Mouse (Mus musculus) MEL (cell line): Measurements from ENCODE around the gene Tchp.

ENCODE experiments used
- CHD1 ChIP-seq: IDR thresholded peaks from 2 replicates; pipeline ENCODE4 v1.6.1; 2012; ENCODE audit warnings: low read depth, mild to moderate bottlenecking, inconsistent platforms, low read length, improper control_type of control experiment
- CTCF ChIP-seq, 3 experiments: IDR thresholded peaks in 2 of 3; conservative IDR thresholded peaks in 1 of 3; 2 replicates each; pipeline ENCODE4 v1.5.1; 2011 to 2012; ENCODE audit warnings: low read length in 3 of 3, low read depth in 2 of 3, mild to moderate bottlenecking in 2 of 3, improper control_type of control experiment in 1 of 3, inconsistent platforms in 1 of 3, mixed read lengths in 1 of 3, moderate library complexity in 1 of 3; ENCODE audit not compliant: control insufficient read depth in 1 of 3, insufficient read depth in 1 of 3, poor library complexity in 1 of 3, severe bottlenecking in 1 of 3
- ELF1 ChIP-seq: IDR thresholded peaks from 2 replicates; pipeline ENCODE4 v1.6.1; 2014; ENCODE audit warnings: low read depth, mild to moderate bottlenecking, inconsistent platforms, low read length, improper control_type of control experiment, moderate library complexity
- EP300 ChIP-seq, 2 experiments: IDR thresholded peaks; 2 replicates each; pipeline ENCODE4 v1.6.1; 2011; ENCODE audit warnings: improper control_type of control experiment in 2 of 2, low read length in 2 of 2, low read depth in 1 of 2, mild to moderate bottlenecking in 1 of 2
- GABPA ChIP-seq: IDR thresholded peaks from 2 replicates; pipeline ENCODE4 v1.6.1; 2012; ENCODE audit warnings: low read depth, mild to moderate bottlenecking, inconsistent platforms, low read length, improper control_type of control experiment, moderate library complexity
- MAFK ChIP-seq: IDR thresholded peaks from 2 replicates; pipeline ENCODE4 v1.6.1; 2011; ENCODE audit warnings: low read depth, mild to moderate bottlenecking, low read length, improper control_type of control experiment, borderline replicate concordance
- MYB ChIP-seq: IDR thresholded peaks from 2 replicates; pipeline ENCODE4 v1.6.1; 2011; ENCODE audit warnings: mild to moderate bottlenecking, low read depth, low read length, improper control_type of control experiment
- POLR2A ChIP-seq, 2 experiments: IDR thresholded peaks; 2 replicates each; pipeline ENCODE4 v1.6.1; 2011 to 2012; ENCODE audit warnings: low read length in 2 of 2, mild to moderate bottlenecking in 2 of 2, control low read depth in 1 of 2, improper control_type of control experiment in 1 of 2, low read depth in 1 of 2, moderate library complexity in 1 of 2; ENCODE audit not compliant: control insufficient read depth in 1 of 2, insufficient read depth in 1 of 2, poor library complexity in 1 of 2
- RCOR1 ChIP-seq: IDR thresholded peaks from 2 replicates; pipeline ENCODE4 v1.6.1; 2012; ENCODE audit warnings: low read depth, mild to moderate bottlenecking, inconsistent platforms, low read length, improper control_type of control experiment
- SIN3A ChIP-seq: IDR thresholded peaks from 2 replicates; pipeline ENCODE4 v1.6.1; 2012; ENCODE audit warnings: low read length, improper control_type of control experiment, inconsistent platforms
- TBP ChIP-seq: IDR thresholded peaks from 2 replicates; pipeline ENCODE4 v1.8.0; 2011; ENCODE audit warnings: low read depth, low read length, improper control_type of control experiment
- USF1 ChIP-seq: IDR thresholded peaks from 2 replicates; pipeline ENCODE4 v1.6.1; 2014; ENCODE audit warnings: low read depth, mild to moderate bottlenecking, inconsistent platforms, low read length, improper control_type of control experiment, moderate library complexity
- ZC3H11A ChIP-seq: IDR thresholded peaks from 2 replicates; pipeline ENCODE4 v1.6.1; 2012; ENCODE audit warnings: low read depth, mild to moderate bottlenecking, inconsistent platforms, low read length, improper control_type of control experiment
- ZKSCAN1 ChIP-seq: IDR thresholded peaks from 2 replicates; pipeline ENCODE4 v1.6.1; 2012; ENCODE audit warnings: low read depth, mild to moderate bottlenecking, inconsistent platforms, low read length, improper control_type of control experiment, moderate library complexity

- TF ChIP-seq MYB (no peak), ZKSCAN1 (no peak), RCOR1 (no peak), USF1 (no peak), CTCF (IDR thresholded peaks at IDR 0.05 in 2 of 3, conservative IDR thresholded peaks at IDR 0.05 in 1 of 3; ENCODE audit: control insufficient read depth in 1 of 3, insufficient read depth in 1 of 3, low read depth in 2 of 3, low read length in 3 of 3, poor library complexity in 1 of 3, severe bottlenecking in 1 of 3) (no peak), CHD1 (no peak), POLR2A (IDR thresholded peaks at IDR 0.05; ENCODE audit: control insufficient read depth in 1 of 2, insufficient read depth in 1 of 2, low read depth in 1 of 2, low read length in 2 of 2, poor library complexity in 1 of 2) (no peak), EP300 (IDR thresholded peaks at IDR 0.05; ENCODE audit: low read depth in 1 of 2, low read length in 2 of 2) (no peak), ELF1 (no peak), TBP (no peak), SIN3A (no peak), GABPA (no peak), MAFK (no peak), ZC3H11A (no peak)
Measured at GRCm38 (mm10) chr5:114717937-114718336, 10.4 kb downstream of the Tchp start.
